Mouse (Mus musculus) neural tube, embryonic 13.5 days (tissue): Measurements from ENCODE around the gene Nprl3. TPM values are rescaled to one million over a fixed set of nuclear protein-coding genes. Genes with fewer than 3 reads are reported as not detected.
"Not testable (repeated sequence)": the region's sequence is repeated elsewhere in the genome, so short reads cannot be mapped to it uniquely, and the experiment has no call there.

Source experiments
- ATAC-seq: fragments of 200-750 bp; cut with Nextera tagmentation; 2 replicates; pipeline ENCODE4 v1.8.0; 2017; ENCODE audit warnings: low read depth, mild to moderate bottlenecking, moderate TSS enrichment, moderate library complexity
- H3K27ac ChIP-seq: fragments of 300-500 bp; sonication (generic); replicated peaks from 2 replicates; pipeline ENCODE4 v1.5.1; 2015; ENCODE audit warnings: moderate library complexity, mild to moderate bottlenecking, inconsistent platforms
- H3K27me3 ChIP-seq: fragments of 300-500 bp; sonication (generic); 2 replicates; pipeline ENCODE4 v1.6.1; 2015; ENCODE audit warnings: mild to moderate bottlenecking, inconsistent platforms
- H3K36me3 ChIP-seq: fragments of 300-500 bp; sonication (generic); 2 replicates; pipeline ENCODE4 v1.6.1; 2015; ENCODE audit warnings: mild to moderate bottlenecking, inconsistent platforms
- H3K4me1 ChIP-seq: fragments of 300-500 bp; sonication (generic); replicated peaks from 2 replicates; pipeline ENCODE4 v1.6.1; 2015; ENCODE audit warnings: inconsistent platforms
- H3K4me2 ChIP-seq: fragments of 300-500 bp; sonication (generic); 2 replicates; pipeline ENCODE4 v1.6.1; 2015; ENCODE audit warnings: inconsistent platforms, mild to moderate bottlenecking, moderate library complexity
- H3K4me3 ChIP-seq: fragments of 300-500 bp; sonication (generic); 2 replicates; pipeline ENCODE4 v1.5.1; 2015; ENCODE audit warnings: mild to moderate bottlenecking, inconsistent platforms
- H3K9ac ChIP-seq: fragments of 300-500 bp; sonication (generic); 2 replicates; pipeline ENCODE4 v1.6.1; 2015; ENCODE audit warnings: moderate library complexity, mild to moderate bottlenecking, inconsistent platforms
- H3K9me3 ChIP-seq: fragments of 300-500 bp; sonication (generic); 2 replicates; pipeline ENCODE4 v1.6.1; 2016; ENCODE audit warnings: inconsistent platforms
- WGBS: fragments of 180-500 bp; shearing (Covaris S2); methylation state at CpG from one replicate; pipeline ENCODE4 v1.1.7; 2015; 5-methylcytosine and 5-hydroxymethylcytosine counted together
- polyA plus RNA-seq: library from polyadenylated mRNA; unstranded; fragments of >200 nt; fragmentation: Nextera tagmentation; extraction: Ambion mirVana; gene quantifications from 2 replicates; pipeline ENCODE4 v1.2.1, GENCODE M21; 2015

Nprl3 gene
- polyA plus RNA-seq, 1 experiment from 2014 or later = 42.8 TPM

GRCm38 (mm10) chr11:32297866-32298531 is 30.5 kb upstream of the Nprl3 start:
- Histone ChIP-seq H3K27ac (no peak overlapping the region), H3K4me3 (no peak overlapping the region)
- 93% methylated on average over 1 of the region's 1 CpGs for WGBS

GRCm38 (mm10) chr11:32297417-32297816 is 29.9 kb upstream of the Nprl3 start:
- not testable (repeated sequence) for H3K4me2 ChIP-seq, H3K27ac ChIP-seq, H3K4me3 ChIP-seq, H3K9ac ChIP-seq, H3K4me1 ChIP-seq, H3K9me3 ChIP-seq, H3K36me3 ChIP-seq, ATAC-seq
- WGBS = 60% methylated on average over 2 of the region's 2 CpGs
- H3K27me3 ChIP-seq = peaks cover 20% of the 10 kb centered on the region

More at GRCm38 (mm10) chr11:32297866-32298531, 30.5 kb upstream of the Nprl3 start:
- H3K4me1 ChIP-seq = no peaks in the 10 kb centered on the region
- H3K9ac ChIP-seq = no peak overlapping the region
- no peaks in the 10 kb centered on the region for H3K36me3 ChIP-seq
- H3K9me3 ChIP-seq = no peaks in the 10 kb centered on the region
- H3K27me3 ChIP-seq = peaks cover 20% of the 10 kb centered on the region
- no peak for ATAC-seq
- no peak overlapping the region for H3K4me2 ChIP-seq

GRCm38 (mm10) chr11:32296203-32296602 is 28.7 kb upstream of the Nprl3 start, which contains the start of gene Hba-a2:
Gene Hba-a2, plus strand, starts transcription at chr11:32296489.
- not testable (repeated sequence) for H3K9ac ChIP-seq, ATAC-seq, H3K4me2 ChIP-seq, H3K36me3 ChIP-seq, H3K27ac ChIP-seq, H3K4me1 ChIP-seq, H3K9me3 ChIP-seq, H3K4me3 ChIP-seq, H3K27me3 ChIP-seq
- no CpG with 5 or more reads among the region's 4 CpGs for WGBS

- WGBS = 73% methylated on average over 3 of the region's 3 CpGs
Measured at GRCm38 (mm10) chr11:32293479-32293878, 26.0 kb upstream of the Nprl3 start.

GRCm38 (mm10) chr11:32292819-32293218 is 25.3 kb upstream of the Nprl3 start:
- H3K4me1 ChIP-seq, H3K36me3 ChIP-seq, H3K9ac ChIP-seq, H3K4me2 ChIP-seq, H3K9me3 ChIP-seq, ATAC-seq, H3K4me3 ChIP-seq, H3K27ac ChIP-seq, H3K27me3 ChIP-seq: not testable (repeated sequence)
- WGBS = 87% methylated on average over 4 of the region's 4 CpGs

More at GRCm38 (mm10) chr11:32293479-32293878, 26.0 kb upstream of the Nprl3 start:
- not testable (repeated sequence) for H3K27me3 ChIP-seq, H3K9ac ChIP-seq, H3K27ac ChIP-seq, H3K4me3 ChIP-seq, H3K4me2 ChIP-seq, H3K9me3 ChIP-seq, ATAC-seq, H3K36me3 ChIP-seq, H3K4me1 ChIP-seq

GRCm38 (mm10) chr11:32287493-32287825 is 20.0 kb upstream of the Nprl3 start:
- Histone ChIP-seq H3K4me1 (no peaks in the 10 kb centered on the region), H3K4me3 (no peak overlapping the region), H3K9me3 (no peaks in the 10 kb centered on the region), H3K27me3 (peaks cover 6% of the 10 kb centered on the region), H3K27ac (no peak overlapping the region), H3K36me3 (no peaks in the 10 kb centered on the region), H3K9ac (no peak overlapping the region), H3K4me2 (peak overlapping the region; percentile 54; the same call in 1 of the 2 replicates)
- ATAC-seq = no peak
- WGBS = 69% methylated on average over 9 of the region's 9 CpGs

- Histone ChIP-seq H3K4me2 (peak within 1 kb of the TSS; percentile 54), H3K9ac (peak within 1 kb of the TSS; percentile 56; the same call in 1 of the 2 replicates), H3K4me3 (peak within 1 kb of the TSS; percentile 26)
- not testable (repeated sequence) for H3K27me3 ChIP-seq, H3K36me3 ChIP-seq, H3K4me1 ChIP-seq, H3K9me3 ChIP-seq, H3K27ac ChIP-seq
- ATAC-seq = peak; percentile 85; the same call in 1 of the 2 replicates
- WGBS = 20% methylated on average over 31 of the region's 33 CpGs
Measured at GRCm38 (mm10) chr11:32286695-32287492, 19.4 kb upstream of the Nprl3 start, which contains the start of gene Hbq1b. Gene Hbq1b, plus strand, starts transcription at chr11:32286965.

- not testable (repeated sequence) for H3K36me3 ChIP-seq, H3K27me3 ChIP-seq, H3K4me1 ChIP-seq, H3K9ac ChIP-seq, H3K4me2 ChIP-seq, H3K9me3 ChIP-seq, H3K4me3 ChIP-seq, ATAC-seq, H3K27ac ChIP-seq
Measured at GRCm38 (mm10) chr11:32285887-32286286, 18.4 kb upstream of the Nprl3 start.

- H3K9ac ChIP-seq = no peak overlapping the region
- H3K36me3 ChIP-seq = no peaks in the 10 kb centered on the region
- no peak overlapping the region for H3K4me3 ChIP-seq
- ATAC-seq = no peak
- WGBS = 86% methylated on average over 6 of the region's 7 CpGs
- H3K4me1 ChIP-seq = no peaks in the 10 kb centered on the region
- H3K27me3 ChIP-seq = peaks cover 10% of the 10 kb centered on the region
- H3K4me2 ChIP-seq = no peak overlapping the region
- no peak overlapping the region for H3K27ac ChIP-seq
- H3K9me3 ChIP-seq = no peaks in the 10 kb centered on the region
Measured at GRCm38 (mm10) chr11:32285031-32285775, 17.7 kb upstream of the Nprl3 start.

GRCm38 (mm10) chr11:32284582-32284981 is 17.1 kb upstream of the Nprl3 start:
- H3K36me3 ChIP-seq, H3K9ac ChIP-seq, ATAC-seq, H3K27me3 ChIP-seq, H3K4me1 ChIP-seq, H3K27ac ChIP-seq, H3K4me2 ChIP-seq, H3K9me3 ChIP-seq, H3K4me3 ChIP-seq: not testable (repeated sequence)
- 61% methylated on average over 2 of the region's 2 CpGs for WGBS

- 75% methylated on average over 1 of the region's 5 CpGs for WGBS
- not testable (repeated sequence) for ATAC-seq, H3K9ac ChIP-seq
Measured at GRCm38 (mm10) chr11:32283091-32283777, 15.7 kb upstream of the Nprl3 start, which contains the start of gene Hba-a1. Gene Hba-a1, plus strand, starts transcription at chr11:32283511.

More at GRCm38 (mm10) chr11:32283091-32283777, 15.7 kb upstream of the Nprl3 start, which contains the start of gene Hba-a1:
- not testable (repeated sequence) for H3K9me3 ChIP-seq, H3K4me1 ChIP-seq, H3K36me3 ChIP-seq, H3K27me3 ChIP-seq, H3K4me2 ChIP-seq, H3K27ac ChIP-seq, H3K4me3 ChIP-seq
